Mouse (Mus musculus) small intestine, adult 2 months (tissue): ENCODE data around the gene Vmp1. TPM values are rescaled to one million over a fixed set of nuclear protein-coding genes. Genes with fewer than 3 reads are reported as not detected.
A peak's percentile ranks its signal among the peaks of the same experiment; 100 is the strongest.

Experiments
- H3K27ac ChIP-seq: fragments of 200-500 bp; 2 replicates; pipeline ENCODE4 v1.5.1; 2012; ENCODE audit warnings: low read depth, low read length, control low read depth, inconsistent platforms; ENCODE audit not compliant: insufficient read depth
- H3K27me3 ChIP-seq: fragments of 200-500 bp; 2 replicates; pipeline ENCODE4 v1.6.1; 2012; ENCODE audit warnings: mild to moderate bottlenecking, moderate library complexity, low read length, inconsistent platforms; ENCODE audit not compliant: control insufficient read depth, insufficient read depth
- H3K36me3 ChIP-seq: fragments of 200-500 bp; 2 replicates; pipeline ENCODE4 v1.6.1; 2012; ENCODE audit warnings: mild to moderate bottlenecking, low read length, control low read depth, inconsistent platforms; ENCODE audit not compliant: control insufficient read depth, insufficient read depth
- H3K4me1 ChIP-seq: fragments of 200-500 bp; 2 replicates; pipeline ENCODE4 v1.6.1; 2012; ENCODE audit warnings: low read length, inconsistent platforms, mixed read lengths; ENCODE audit not compliant: control insufficient read depth, insufficient read depth, insufficient read length
- H3K4me3 ChIP-seq: fragments of 200-500 bp; 2 replicates; pipeline ENCODE4 v1.5.1; 2012; ENCODE audit warnings: low read depth, mild to moderate bottlenecking, control low read depth, inconsistent platforms, low read length, moderate library complexity
- CTCF ChIP-seq: fragments of 200-500 bp; IDR thresholded peaks from 2 replicates; pipeline ENCODE4 v1.5.1; 2012; ENCODE audit warnings: low read depth, mild to moderate bottlenecking, control low read depth, inconsistent platforms, low read length, moderate library complexity, mixed read lengths; ENCODE audit not compliant: insufficient replicate concordance, insufficient read length; ENCODE audit errors: extremely low read depth
- POLR2A ChIP-seq: fragments of 200-500 bp; IDR thresholded peaks from 2 replicates; pipeline ENCODE4 v1.6.1; 2012; ENCODE audit warnings: low read depth, mild to moderate bottlenecking, control low read depth, inconsistent platforms, low read length, moderate library complexity
- WGBS: fragments of 180-500 bp; shearing (Covaris S2); methylation state at CpG from one replicate; pipeline ENCODE4 v1.1.7; 2018; 5-methylcytosine and 5-hydroxymethylcytosine counted together
- polyA plus RNA-seq: library from polyadenylated mRNA; depleted of rRNA; stranded (reverse); fragments of >200 nt; gene quantifications from 2 replicates; pipeline ENCODE4 v1.2.3, GENCODE M21; 2012

Vmp1 gene
- polyA plus RNA-seq, 1 experiment = 38.8 TPM

GRCm38 (mm10) chr11:86650676-86651075 lies 33.0 kb downstream of the Vmp1 start:
- 83% methylated on average over 6 of the region's 6 CpGs for WGBS
- H3K27me3 ChIP-seq = no peaks in the 10 kb centered on the region
- H3K36me3 ChIP-seq = peaks cover 13% of the 10 kb centered on the region
- H3K4me3 ChIP-seq = no peak overlapping the region
- no peaks in the 10 kb centered on the region for H3K4me1 ChIP-seq
- TF ChIP-seq CTCF (no peak), POLR2A (no peak)
- no peak overlapping the region for H3K27ac ChIP-seq

GRCm38 (mm10) chr11:86649542-86649941 lies 34.1 kb downstream of the Vmp1 start:
- Histone ChIP-seq H3K4me1 (no peaks in the 10 kb centered on the region), H3K4me3 (no peak overlapping the region), H3K27me3 (no peaks in the 10 kb centered on the region), H3K27ac (no peak overlapping the region), H3K36me3 (peaks cover 14% of the 10 kb centered on the region)
- TF ChIP-seq CTCF = no peak
- no peak for TF ChIP-seq POLR2A
- WGBS = 86% methylated on average over 1 of the region's 1 CpGs

DNA sequence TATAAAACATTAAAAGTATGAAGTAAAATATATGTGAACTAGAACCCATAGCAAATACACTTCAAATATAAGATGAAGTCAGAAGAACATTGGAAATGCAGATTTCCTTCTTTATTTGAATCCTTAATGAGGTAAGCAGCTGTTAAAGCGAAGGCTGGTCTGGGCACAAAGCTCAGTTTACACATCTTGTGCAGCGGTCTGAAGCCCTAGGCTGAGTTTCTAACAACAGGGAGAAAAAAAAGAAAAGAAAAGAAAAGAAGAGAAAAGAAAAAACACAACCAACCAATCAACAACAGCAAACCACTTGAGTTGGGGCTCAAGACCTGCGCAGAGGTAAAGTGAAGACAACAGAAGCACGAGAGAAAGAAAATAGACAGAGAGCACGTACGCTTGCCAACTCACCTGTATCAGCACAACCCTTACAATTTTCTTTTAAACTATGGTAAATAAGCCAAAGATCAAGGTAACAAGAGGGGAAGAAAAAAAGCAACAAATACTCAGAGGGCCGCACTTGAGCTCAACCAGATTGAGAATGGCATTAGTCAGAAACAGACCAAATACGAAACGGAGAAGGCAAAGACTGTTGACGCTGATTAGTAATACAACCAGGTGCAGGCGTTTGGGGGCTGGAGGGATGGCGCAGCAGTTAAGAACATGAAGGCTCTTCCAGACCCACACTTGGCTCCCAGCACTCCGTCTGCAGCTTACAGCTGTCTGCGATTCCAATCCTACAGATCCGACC lies 35.8 kb downstream of the Vmp1 start:
- no peak for TF ChIP-seq POLR2A
- no peak for TF ChIP-seq CTCF
- Histone ChIP-seq H3K4me3 (no peak overlapping the region), H3K36me3 (peaks cover 19% of the 10 kb centered on the region), H3K27ac (no peak overlapping the region), H3K4me1 (no peaks in the 10 kb centered on the region), H3K27me3 (no peaks in the 10 kb centered on the region)
- 95% methylated on average over 15 of the region's 15 CpGs for WGBS

DNA sequence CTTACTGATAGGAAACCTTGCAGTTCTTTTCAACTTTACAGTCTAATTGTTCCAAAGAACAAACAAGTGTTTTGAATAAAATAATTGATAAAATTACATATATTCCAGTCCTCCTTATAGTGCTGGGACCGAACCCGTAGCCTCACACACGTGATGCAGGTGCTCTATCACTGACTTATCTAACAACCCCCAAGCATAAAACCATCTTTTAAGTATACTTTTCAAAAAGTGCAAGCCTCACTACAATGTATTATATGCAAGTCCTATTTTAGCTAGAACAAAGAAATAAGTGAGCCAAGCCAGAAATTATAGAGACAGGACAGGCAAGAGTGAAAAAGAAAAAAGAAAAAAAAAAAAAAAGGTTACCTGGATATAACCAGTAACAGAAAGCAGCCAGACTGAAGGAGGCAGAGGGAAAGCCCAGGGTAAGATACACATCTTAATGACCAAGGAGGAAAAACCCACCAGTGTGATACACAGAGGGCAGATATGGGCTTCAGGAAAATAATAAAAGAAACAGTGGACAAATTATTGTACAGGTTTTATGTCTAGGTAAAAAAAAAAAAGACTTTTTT lies 36.7 kb downstream of the Vmp1 start:
- 86% methylated on average over 3 of the region's 3 CpGs for WGBS
- TF ChIP-seq POLR2A (no peak), CTCF (no peak)
- Histone ChIP-seq H3K36me3 (peaks cover 21% of the 10 kb centered on the region), H3K27ac (no peak overlapping the region), H3K27me3 (no peaks in the 10 kb centered on the region), H3K4me1 (no peaks in the 10 kb centered on the region), H3K4me3 (no peak overlapping the region)

DNA sequence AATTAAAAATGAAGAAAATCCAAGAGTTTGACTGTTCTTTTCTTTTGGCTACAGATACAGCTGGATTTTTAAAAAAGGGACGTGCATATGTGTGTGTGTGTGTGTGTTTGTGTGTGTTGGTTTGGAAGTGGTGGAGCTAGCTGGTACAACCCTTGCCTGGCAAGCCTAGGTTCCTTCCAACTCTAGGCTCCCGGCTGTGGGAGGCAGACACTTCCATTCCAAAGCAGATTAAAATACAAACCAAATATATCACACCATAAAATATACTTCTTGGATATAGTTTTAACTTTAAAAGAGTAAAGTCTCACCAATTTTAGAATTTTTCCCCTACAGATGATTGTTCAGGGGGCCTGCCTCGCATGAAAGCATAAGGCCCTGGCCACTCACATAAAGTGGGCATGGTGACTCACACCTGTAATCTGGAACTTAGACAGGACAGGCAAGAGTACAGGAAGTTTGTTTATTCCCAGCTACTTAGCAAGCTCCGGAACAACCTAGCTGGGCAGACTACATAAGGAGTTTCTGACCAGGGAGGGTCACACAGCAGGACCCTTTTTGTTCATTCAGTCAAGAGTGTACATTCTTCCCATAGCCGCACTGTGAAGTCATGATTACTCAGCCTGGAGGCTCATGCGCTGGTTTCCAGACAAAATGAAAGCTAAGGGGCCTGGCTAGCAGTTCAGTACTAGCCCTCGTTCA lies 37.4 kb downstream of the Vmp1 start:
- TF ChIP-seq CTCF (no peak), POLR2A (no peak)
- H3K36me3 ChIP-seq = peaks cover 22% of the 10 kb centered on the region
- H3K27ac ChIP-seq = peak overlapping the region; percentile 43
- no peaks in the 10 kb centered on the region for H3K27me3 ChIP-seq
- 76% methylated on average over 7 of the region's 7 CpGs for WGBS
- H3K4me1 ChIP-seq = no peaks in the 10 kb centered on the region
- no peak overlapping the region for H3K4me3 ChIP-seq

DNA sequence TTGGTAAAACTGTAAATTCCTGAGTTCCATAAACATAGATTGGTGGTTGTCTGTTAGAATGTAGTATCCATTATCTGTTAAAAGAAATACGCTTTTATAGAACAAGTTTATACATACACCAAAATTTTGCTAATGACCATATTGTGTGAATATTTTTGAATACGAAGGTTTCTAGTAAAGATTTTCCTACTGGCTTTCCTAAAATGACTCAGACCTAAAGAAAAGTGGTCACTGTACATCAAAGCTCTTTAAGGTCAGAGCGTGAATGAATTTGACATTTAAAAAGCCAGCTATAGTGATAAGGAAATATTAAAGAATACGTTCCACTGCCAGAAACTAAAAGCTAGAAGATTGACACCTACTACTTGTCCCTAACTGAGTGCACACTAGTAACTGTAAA lies 39.1 kb downstream of the Vmp1 start:
- no peaks in the 10 kb centered on the region for H3K4me1 ChIP-seq
- TF ChIP-seq CTCF = no peak
- no peak for TF ChIP-seq POLR2A
- 94% methylated on average over 4 of the region's 4 CpGs for WGBS

DNA sequence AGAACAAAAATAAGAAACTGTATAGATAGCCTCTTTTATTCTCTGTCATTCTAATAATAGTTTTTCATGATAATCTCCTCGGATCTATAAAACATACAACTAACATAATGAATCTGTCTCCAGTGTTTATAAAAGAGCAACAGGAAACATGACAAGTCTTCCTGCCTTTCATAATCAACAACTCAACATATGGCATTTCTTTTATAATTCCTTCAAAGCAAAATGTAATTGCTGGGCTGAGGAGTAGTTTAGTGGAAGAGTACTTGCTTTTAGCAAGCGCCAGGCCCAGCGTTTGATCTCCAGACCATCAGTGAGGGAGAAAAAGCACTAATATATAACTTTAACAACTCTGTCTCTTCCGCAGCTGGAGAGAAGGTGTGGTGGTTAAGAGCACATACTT lies 41.9 kb downstream of the Vmp1 start:
- H3K27ac ChIP-seq = no peak overlapping the region

More for the DNA sequence above, 39.1 kb downstream of the Vmp1 start:
- Histone ChIP-seq H3K36me3 (peaks cover 24% of the 10 kb centered on the region), H3K27me3 (no peaks in the 10 kb centered on the region), H3K27ac (no peak overlapping the region), H3K4me3 (no peak overlapping the region)

More for the DNA sequence above, 41.9 kb downstream of the Vmp1 start:
- TF ChIP-seq CTCF (no peak), POLR2A (no peak)
- Histone ChIP-seq H3K27me3 (no peaks in the 10 kb centered on the region), H3K36me3 (peaks cover 27% of the 10 kb centered on the region), H3K4me3 (no peak overlapping the region), H3K4me1 (no peaks in the 10 kb centered on the region)
- WGBS = 75% methylated on average over 4 of the region's 4 CpGs
